Mouse (Mus musculus) monocyte, adult 2 months (primary cell): ENCODE data around the gene Rbms2.
"Not testable (repeated sequence)": the region's sequence is repeated elsewhere in the genome, so short reads cannot be mapped to it uniquely, and the experiment has no call there.

ENCODE experiments used
- DNase-seq, 2 experiments: peaks; one replicate each; pipeline ENCODE4 v3.0.0; 2022; ENCODE audit warnings: low spot score in 2 of 2, low read depth in 1 of 2

Gene Rbms2

DNA sequence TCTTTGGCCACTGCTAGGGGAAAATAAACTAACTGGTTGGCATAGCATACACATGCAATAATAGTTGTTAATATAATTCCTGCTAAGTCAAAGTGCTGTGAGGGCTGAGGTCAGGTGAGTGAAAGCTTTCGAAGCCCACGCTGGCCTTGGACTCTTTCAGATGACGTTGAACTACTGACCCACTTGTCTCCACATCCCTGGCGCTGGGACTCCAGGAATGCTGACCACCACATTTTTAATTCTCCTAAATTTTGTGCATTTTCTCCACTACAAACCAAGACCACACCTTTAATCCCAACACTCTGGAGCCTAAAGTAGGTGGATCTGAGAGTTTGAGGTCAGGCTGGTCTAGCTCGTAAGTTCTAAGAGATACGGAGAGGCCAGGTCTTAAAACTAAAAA is 13.0 kb upstream of the Rbms2 start:
- no peak for DNase-seq

DNA sequence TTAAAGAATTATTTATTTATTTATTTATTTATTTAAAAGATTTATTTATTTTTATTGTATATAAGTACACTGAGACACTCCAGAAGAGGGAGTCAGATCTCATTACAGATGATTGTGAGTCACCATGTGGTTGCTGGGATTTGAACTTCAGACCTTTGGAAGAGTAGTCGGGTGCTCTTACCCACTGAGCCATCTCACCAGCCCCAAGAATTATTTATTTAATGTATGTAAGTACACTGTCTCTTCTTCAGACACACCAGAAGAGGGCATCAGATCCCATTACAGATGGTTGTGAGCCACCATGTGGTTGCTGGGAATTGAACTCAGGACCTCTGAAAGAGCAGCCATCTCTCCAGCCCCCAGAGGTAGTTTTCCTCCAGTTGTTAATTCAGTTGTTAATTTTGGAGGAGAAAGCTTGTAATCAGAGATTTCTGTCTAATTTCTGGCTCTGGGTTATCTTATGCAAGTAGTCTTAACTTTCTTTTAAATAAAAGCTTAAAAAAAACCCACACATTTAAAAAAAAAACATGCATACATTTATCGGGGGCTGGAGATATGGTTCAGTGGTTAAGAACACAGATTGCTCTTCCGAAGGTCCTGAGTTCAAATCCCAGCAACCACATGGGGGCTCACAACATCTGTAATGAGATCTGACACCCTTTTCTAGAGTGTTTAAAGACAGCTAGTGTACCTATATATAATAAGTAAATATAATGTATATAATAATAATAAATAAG is 12.1 kb upstream of the Rbms2 start:
- not testable (repeated sequence) for DNase-seq

DNA sequence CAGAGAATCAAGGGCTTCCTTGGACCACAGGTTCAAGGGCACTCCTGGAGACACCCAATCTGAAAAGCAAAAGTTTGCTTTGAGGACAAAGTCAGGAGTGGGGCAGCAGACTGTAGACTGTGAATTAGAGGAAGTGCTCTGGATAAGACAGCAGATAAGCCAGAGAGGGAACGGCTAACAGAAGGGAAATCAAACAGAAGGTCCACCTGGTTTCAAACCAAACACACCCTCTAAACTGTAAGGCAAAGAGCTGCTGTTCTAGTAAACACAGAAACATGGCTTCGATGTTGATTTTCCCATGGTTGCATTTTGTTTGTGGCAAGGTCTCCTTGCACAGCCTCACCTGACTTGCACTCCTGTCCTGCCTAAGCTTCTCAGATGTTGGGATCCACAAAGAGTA is 11.4 kb upstream of the Rbms2 start:
- no peak for DNase-seq

DNA sequence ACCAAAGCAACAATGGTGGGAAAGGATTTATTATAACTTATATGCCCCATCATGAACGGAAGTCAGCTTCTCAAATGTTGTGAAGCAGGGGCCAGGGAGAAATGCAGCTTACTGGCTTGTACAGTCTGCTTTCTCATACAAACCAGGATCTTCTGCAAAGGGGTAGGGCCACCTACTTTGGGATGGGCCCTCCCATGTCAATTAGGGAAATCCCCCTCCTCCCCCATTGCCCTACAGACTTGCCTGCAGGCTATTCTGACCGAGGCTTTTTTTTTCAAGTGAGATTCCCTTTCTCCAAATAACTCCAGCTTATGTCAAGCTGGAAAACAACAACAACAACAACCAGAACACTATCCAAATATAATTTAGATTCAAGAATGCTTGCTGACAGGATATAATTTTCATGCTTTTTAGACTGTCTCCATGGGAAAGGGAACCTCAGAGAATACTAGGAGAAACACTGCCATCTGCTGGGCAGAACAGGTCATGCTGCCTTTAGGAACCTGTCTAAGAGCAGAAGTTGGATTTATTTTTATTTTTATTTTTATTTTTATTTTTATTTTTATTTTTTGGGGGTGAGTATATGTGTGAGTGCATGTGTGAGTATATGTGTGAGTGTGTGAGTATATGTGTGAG is 8.3 kb upstream of the Rbms2 start:
- peak in 1 of 2 experiments; percentile 56 for DNase-seq

DNA sequence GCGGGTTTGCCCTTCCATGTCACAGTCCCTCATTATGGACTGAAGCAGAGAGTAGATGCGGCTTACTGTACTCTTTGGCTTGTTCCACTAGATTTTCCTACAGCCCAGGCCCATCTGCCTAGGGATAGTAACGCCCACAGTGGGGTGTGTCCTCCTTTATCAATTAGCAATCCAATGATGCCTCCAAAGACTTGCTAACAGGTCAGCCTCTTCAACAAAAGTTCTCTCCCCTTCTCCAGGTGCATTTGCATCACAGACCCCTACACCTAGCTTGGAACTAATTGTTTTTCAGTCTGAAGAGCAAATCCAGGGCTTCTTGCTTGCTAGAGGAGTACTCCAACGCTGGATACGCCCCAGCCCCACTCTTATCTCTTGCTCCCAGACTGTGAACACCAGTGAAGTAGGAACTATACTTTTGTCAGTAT is 7.1 kb upstream of the Rbms2 start:
- DNase-seq = no peak

DNA sequence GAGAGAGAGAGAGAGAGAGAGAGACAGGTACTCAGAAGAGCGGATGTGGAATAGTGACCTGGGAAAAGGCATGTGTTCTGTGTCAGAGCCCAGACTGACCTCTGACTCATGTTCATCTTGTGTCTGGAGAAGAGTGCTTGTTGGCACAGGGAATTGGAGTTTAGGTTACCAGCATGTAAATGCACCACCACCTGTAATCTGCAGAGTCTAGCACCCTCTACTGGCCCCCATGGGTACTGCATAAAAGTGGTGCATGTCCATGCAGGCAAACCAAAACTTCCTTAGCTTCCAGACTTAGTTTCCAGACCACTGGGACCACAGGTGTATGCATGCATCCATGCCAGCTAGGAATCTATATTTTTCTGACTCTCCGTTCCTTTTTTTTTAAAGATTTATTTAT is 5.9 kb upstream of the Rbms2 start:
- peak; percentile 36 to 56 for DNase-seq

DNA sequence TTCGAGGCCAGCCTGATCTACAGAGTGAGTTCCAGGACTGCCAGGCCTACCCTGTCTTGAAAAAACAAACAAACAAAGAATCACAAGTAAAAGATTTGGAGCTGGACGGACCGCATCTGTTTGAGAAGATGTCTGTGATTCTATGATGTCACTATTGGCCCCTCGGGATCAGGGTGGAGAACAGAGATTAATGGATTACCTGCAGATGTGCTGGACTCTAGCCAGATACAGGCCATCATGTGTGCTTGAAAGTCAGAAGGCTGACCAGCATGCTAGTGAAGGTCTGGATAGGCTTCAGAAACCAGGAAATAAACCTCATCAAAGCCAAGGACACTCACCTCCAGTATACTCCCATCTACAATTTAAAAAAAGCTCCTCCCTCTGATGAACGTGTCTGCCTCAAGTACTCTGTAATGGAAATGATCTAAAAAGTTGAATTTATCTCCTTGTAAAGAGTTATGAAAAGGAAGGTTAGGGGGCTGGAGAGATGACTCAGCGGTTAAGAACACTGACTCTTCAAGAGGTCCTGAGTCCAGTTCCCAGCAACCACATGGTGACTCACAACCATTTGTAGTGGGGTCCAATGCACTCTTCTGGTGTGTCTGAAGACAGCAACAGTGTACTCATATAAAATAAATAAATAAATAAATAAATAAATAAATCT is 5.3 kb upstream of the Rbms2 start:
- DNase-seq = no peak

DNA sequence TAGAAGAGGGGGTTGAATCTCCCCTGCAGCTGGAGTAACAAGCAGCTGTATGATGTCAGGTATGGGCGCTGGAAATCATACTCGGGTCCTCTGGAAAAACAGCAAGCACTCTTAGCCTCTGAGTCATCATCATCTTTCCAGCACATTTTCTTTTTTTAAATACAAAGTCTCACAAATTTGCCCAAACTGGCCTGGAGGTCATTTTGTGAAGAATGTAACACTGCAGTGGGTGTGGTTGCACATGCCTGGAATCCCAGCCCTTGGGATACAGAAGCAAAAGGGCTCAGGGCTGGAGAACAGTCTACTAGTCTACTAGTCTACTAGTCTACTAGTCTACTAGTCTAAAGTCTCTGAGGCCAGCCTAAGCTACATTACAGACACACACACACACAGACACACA is 4.2 kb upstream of the Rbms2 start:
- no peak for DNase-seq

DNA sequence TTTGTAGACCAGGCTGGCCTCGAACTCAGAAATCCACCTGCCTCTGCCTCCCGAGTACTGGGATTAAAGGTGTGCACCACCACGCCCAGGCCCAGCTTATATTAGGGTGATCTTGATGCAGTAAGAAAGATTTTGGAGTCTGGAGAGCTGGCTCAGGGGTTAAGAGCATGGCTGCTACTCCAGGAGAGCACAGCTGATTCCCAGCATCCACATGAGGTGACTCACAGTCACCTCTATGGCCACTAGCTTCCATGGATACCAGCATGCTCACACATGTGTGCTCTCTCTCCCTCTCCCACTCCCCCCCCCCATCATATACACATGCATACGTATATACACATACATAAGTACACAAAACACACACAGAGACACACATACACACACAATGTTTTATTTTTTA is 2.8 kb downstream of the Rbms2 start:
- DNase-seq = no peak

DNA sequence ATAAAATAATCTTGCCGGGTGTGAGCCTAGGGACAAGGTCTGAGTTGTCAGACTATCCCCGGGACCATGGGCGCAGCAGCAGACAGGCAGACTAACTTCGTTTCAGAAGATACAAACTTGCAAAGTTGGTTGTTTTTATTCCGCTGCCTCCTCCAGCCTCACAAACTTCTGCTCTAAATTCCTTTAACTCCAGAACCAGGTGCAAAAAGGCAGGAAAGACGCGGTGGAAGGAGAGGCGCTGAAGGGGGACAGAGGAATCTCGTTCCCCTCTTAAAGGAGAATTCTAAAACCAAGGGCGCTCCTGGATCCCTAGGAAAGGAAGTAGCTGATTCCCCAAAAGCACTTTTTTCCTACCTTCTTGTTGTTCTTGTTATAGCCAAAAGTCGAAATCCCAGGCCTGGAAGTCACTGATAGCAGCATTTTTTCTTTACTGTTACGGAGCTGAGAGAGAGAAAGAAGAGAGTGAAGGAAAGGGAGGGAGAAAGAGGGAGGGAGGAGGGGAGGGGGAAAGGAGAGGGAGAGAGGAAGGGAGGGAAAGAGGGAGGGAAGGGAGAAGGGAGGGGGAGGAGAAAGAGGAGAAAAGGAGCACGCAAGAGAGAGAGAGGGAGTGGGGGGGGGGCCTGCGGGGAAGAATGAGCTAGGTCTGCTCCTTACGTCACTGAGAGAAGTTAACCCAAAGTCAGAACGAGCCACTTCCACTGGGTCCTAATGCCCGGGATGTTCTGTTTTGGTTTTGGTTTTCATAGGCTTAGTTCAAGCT is 3.9 kb downstream of the Rbms2 start:
- DNase-seq = peak in 1 of 2 experiments; percentile 15

DNA sequence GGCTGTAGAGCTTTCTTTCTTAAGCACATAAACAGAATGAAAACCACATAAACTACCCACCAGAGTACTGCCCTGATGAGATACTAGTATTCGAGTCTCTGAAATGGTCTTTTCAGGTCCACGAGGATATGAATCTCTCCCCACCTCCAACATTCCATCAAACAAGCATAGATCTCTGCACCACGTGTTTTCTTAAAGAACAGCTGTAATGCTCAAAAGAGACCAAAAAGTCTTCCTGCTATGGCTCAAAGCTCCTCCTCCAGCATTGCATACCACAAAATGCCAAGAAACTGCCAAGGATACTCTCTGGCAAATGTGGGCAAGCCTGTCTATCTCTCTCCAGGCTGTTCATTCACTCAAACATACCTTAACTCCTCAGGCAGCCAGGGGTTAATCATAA is 4.8 kb downstream of the Rbms2 start:
- DNase-seq = no peak

DNA sequence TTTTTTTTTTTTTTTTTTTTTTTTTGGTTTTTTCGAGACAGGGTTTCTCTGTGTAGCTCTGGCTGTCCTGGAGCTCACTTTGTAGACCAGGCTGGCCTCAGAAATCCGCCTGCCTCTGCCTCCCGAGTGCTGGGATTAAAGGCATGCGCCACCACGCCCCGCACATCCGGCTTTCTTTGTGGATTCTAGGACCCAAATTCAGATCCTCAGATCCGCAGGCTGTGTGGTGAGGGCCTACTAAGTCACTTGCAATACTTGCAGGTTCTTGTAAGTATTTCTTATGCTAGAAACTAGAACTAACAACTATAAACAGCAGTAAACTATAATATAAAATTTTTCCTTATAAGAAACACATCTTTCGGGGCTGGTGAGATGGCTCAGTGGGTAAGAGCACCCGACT is 8.7 kb downstream of the Rbms2 start:
- not testable (repeated sequence) for DNase-seq

DNA sequence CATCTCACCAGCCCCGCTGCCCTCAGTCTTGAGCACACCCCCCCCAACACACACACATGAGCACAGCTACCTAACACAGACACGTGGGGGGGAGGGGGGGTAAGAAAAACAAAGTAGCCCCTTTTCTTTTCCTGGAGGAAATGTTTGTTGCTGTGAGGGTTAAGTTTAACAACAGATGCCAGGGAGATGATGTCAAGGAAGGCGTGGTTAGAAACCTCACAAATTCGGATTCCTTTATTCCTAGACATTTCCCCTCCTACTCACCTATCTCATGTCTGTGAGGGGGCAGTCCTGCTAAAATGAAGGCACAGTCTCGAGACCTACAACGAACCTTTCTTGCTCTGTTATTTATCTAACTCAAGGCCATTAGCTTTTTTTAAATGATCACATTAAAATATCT is 13.0 kb downstream of the Rbms2 start:
- no peak for DNase-seq

DNA sequence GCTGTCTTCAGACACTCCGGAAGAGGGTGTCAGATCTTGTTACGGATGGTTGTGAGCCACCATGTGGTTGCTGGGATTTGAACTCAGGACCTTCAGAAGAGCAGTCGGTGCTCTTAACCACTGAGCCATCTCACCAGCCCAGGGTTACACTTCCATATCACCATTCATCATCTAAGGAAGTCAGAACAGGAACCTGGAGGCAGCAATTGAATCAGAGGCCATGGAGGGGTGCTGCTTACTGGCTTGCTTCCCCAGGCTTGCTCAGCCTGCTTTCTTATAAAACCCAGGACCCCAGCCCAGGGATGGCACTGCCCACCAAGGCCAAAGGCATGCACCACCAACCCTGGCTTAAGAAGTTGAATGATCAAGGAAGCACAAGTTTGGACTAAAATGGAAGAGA is 14.4 kb downstream of the Rbms2 start:
- DNase-seq = not testable (repeated sequence)

DNA sequence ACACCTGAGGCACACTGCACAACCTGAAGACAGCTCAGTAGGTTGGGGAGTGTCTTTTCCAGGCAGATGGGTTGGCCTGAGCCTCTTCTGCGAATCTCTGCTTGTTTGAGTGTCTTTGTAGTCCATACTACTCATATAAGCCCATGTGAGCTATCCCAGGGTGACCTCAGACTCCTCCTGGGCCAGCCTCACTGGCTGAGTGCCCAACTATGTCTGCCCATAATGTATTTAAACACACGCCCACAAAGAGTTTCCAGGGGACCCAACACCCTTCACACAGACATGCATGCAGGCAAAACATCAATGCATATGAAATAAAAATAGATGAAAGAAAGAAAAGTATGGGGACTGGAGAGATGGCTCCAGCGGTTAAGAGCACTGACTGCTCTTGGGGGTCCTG is 26.1 kb downstream of the Rbms2 start:
- no peak for DNase-seq

DNA sequence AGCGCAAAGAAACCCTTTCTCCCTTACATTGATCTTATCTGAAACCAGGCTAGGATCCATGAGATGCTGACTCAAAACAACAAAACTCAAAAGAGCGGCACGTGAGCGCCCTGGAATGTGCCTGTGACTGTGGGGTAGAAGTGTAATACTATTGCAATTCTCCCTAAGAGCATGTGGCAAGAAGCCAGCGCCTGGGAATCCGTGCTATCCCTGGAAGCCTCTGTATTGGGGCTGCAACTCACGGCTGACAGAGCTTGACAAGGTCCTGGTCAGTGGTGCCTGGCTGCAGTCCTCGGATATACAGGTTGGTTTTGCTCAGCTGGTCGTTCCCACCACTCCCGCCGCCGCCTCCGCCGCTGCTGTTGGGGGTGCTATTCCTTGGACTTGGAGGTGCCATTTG is 29.2 kb downstream of the Rbms2 start:
- DNase-seq = no peak

DNA sequence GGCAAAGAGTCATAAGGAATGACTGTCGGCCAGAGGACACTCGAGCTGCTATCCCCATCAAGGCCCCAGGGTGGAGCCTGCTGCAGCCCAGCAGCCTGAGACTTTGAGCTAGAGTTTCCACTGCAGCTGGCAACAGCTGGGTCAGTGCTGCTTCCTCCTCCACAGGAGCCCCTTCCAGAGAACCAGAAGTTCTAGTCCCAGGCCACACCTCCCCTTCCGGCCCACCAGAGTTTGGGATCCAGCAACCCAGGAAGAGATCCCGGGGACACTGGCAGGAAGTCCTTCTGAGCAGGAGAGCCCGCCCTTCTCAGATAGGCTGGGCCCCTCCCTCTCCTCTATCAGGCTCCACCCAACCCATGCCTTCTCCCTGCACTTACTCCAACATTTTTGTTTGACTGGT is 30.5 kb downstream of the Rbms2 start:
- DNase-seq = peak in 1 of 2 experiments; percentile 10

DNA sequence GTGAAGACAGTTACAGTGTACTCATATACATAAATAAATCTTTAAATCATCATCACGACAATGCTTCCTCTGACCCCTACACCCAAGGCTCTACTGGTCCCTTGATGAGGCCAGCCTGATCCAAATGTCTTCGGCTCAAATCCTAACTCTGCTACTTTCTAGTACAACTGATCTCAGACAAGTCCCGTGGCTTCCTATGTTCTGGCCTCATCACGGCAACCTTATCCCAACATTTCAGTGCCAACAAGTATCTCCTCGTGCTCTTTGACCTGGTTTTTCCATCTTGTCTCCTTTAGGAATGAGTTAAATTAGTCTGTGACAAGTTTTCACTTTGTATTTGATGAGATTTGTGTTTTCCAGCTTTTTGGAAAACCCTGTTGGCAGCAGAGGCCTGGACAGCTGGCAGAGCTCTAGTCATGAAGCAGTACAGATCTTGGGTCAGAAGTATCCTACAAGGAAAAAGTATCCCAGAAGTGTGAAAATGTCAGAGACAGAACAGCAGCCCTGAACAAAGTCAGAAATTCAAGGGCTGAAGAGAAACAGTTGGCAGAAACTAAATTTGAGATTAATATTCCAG is 31.2 kb downstream of the Rbms2 start:
- no peak for DNase-seq

DNA sequence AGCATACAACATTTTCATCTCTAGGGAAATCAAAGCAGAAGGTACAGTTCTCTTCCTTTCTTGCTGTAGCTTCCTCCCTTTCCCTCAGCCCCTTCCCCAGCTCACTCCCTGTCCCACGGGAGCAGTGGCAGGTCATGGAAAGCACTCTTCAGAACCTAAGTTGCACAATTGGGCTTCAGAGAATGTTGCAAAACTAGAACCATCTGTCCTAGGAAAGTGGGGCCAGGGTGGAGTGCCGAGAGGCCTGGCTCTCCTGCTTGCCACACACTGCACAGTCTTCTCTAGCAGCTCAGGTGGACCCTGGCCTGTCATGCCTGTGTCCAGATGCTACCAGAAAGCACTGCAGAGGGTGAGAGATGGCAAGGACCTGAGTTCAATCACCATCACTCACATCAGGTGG is 35.1 kb downstream of the Rbms2 start:
- DNase-seq = no peak

DNA sequence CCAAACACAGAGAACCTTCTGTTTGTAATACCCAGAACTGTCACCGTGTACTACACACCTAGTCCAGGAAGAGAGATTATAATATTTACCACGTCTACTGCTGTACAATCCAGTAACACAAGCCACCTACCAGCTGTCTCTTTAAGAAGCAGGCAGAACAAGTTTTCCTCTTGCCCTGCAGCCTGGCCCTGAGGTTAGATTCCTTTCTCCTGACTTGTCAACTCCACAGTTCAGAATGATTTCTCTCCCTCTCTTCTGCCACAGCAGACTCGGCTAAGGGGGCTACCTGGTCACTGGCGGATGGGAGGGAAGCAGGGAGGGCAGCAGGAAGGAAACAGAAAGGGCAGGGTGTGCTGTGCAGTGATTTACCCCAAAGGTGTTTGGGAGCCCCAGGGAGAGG is 36.4 kb downstream of the Rbms2 start:
- no peak for DNase-seq

DNA sequence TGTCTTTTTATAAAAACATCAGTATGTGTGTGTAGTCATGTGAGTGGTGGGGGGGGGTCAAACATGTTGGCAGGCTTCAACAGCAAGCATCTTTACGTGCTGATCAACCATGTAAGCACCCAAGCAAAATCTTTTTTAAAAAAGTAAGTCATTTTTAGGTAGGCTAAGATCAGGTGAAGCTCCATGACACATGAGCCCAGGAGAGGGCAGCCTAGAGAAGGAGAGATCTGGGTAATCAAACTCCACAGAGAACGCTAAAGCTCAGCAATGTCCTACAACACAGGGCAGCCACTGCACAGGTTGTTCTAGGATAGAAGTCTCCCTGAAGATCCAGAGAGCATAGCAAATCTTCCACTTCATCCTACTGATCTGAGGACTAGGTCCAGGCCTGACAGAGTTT is 37.9 kb downstream of the Rbms2 start:
- no peak for DNase-seq
